Mouse (Mus musculus) spleen, adult 2 months (tissue): ENCODE data around the gene Hivep1. TPM values are rescaled to one million over a fixed set of nuclear protein-coding genes. Genes with fewer than 3 reads are reported as not detected.

ENCODE experiments used
- DNase-seq, 2 experiments: peaks; one replicate each; pipeline versions ENCODE4 v3.0.0 to v3.0.0-alpha.2; 2012 to 2021; ENCODE audit warnings: low spot score in 2 of 2, low read depth in 1 of 2
- H3K27ac ChIP-seq: fragments of 200-500 bp; 2 replicates; pipeline ENCODE4 v1.5.1; 2012; ENCODE audit warnings: low read length, inconsistent platforms; ENCODE audit not compliant: insufficient read depth
- H3K27me3 ChIP-seq: fragments of 200-500 bp; 2 replicates; pipeline ENCODE4 v1.6.1; 2012; ENCODE audit warnings: mild to moderate bottlenecking, moderate library complexity, low read length, inconsistent platforms; ENCODE audit not compliant: control insufficient read depth, insufficient read depth
- H3K36me3 ChIP-seq: fragments of 200-500 bp; 2 replicates; pipeline ENCODE4 v1.6.1; 2012; ENCODE audit warnings: mild to moderate bottlenecking, low read length, inconsistent platforms; ENCODE audit not compliant: control insufficient read depth, insufficient read depth
- H3K4me1 ChIP-seq: fragments of 200-500 bp; 2 replicates; pipeline ENCODE4 v1.6.1; 2011; ENCODE audit warnings: inconsistent platforms; ENCODE audit not compliant: control insufficient read depth, insufficient read depth, insufficient read length
- H3K4me3 ChIP-seq: fragments of 200-500 bp; 2 replicates; pipeline ENCODE4 v1.5.1; 2011; ENCODE audit warnings: mild to moderate bottlenecking, inconsistent platforms; ENCODE audit not compliant: insufficient read depth, insufficient read length; ENCODE audit errors: extremely low read depth
- CTCF ChIP-seq: fragments of 200-500 bp; IDR thresholded peaks from 2 replicates; pipeline ENCODE4 v1.5.1; 2011; ENCODE audit warnings: mild to moderate bottlenecking, inconsistent platforms; ENCODE audit not compliant: insufficient read depth, insufficient read length, insufficient replicate concordance; ENCODE audit errors: extremely low read depth
- POLR2A ChIP-seq: fragments of 200-500 bp; IDR thresholded peaks from 2 replicates; pipeline ENCODE4 v1.6.1; 2011; ENCODE audit warnings: low read depth, low read length, inconsistent platforms
- WGBS: fragments of 180-500 bp; shearing (Covaris S2); methylation state at CpG from one replicate; pipeline ENCODE4 v1.1.7; 2018; 5-methylcytosine and 5-hydroxymethylcytosine counted together
- polyA plus RNA-seq: library from polyadenylated mRNA; depleted of rRNA; stranded (reverse); fragments of >200 nt; gene quantifications from 2 replicates; pipeline ENCODE4 v1.2.3, GENCODE M21; 2012; rRNA removed

Hivep1 gene
- polyA plus RNA-seq, 1 experiment = 22.5 TPM

- Histone ChIP-seq H3K4me3 (no peak overlapping the region), H3K27ac (no peak overlapping the region), H3K4me1 (peaks cover 5% of the 10 kb centered on the region), H3K36me3 (no peaks in the 10 kb centered on the region), H3K27me3 (no peaks in the 10 kb centered on the region)
- no peak for TF ChIP-seq POLR2A
- no peak for TF ChIP-seq CTCF
- no peak for DNase-seq
- 86% methylated on average over 3 of the region's 3 CpGs for WGBS
These were observed 190.3 kb downstream of the Hivep1 start for GRCm38 (mm10) chr13:42242131-42242530.

Other genes with a start within 250 kb of the Hivep1 start
- 0.85 and 1.6 TPM in 2 replicates for gene Adtrp, start 204.3 kb upstream of the Hivep1 start, polyA plus RNA-seq
- 0.50 and 0.75 TPM in 2 replicates for gene Edn1, start 249.5 kb downstream of the Hivep1 start, polyA plus RNA-seq